Mouse (Mus musculus): ENCODE measurements around the gene Opcml. TPM values are rescaled to one million over a fixed set of nuclear protein-coding genes. Genes with fewer than 3 reads are reported as not detected.

The Opcml gene
- 1 to 10 TPM; 1.0 to 1.1 TPM for total RNA-seq (2021)
- long read RNA-seq, experiment 1 = 0 reads
- long read RNA-seq, experiment 2 = 0 reads

GRCm38 (mm10) chr9:27790725-27791638 lies at the start of gene Opcml:
TSS of gene Opcml (plus strand) at chr9:27790775.
- intact Hi-C loops (cut with DNase I) = no loop called here
- DNase-seq = no peak

GRCm38 (mm10) chr9:27758709-27759108 lies 31.9 kb upstream of the Opcml start:
- intact Hi-C loops (cut with DNase I) = no loop called here
- no peak for DNase-seq

DNA sequence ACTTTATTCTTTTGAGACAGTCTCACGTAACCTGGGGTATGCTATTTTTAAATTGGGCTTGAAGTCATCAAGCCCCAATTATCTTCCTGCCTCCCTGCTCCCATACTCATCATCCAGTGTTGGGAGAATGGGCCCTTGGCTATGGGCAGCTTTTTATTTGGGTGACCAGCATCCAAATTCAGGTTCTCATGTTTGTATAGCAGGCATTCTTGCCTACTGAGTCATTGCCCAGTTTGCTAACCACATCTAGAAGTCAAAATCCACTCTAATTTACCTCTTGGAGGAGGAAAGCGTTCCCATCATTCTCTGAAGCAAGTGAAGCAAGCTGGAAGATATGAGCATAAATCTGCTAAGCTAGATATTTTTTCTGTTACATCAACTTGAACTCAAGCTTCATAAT lies 29.4 kb upstream of the Opcml start:
- DNase-seq = no peak
- intact Hi-C loops (cut with DNase I) = no loop called here

GRCm38 (mm10) chr9:27766446-27766845 lies 24.1 kb upstream of the Opcml start:
- intact Hi-C loops (cut with DNase I) = no loop called here
- no peak for DNase-seq

DNA sequence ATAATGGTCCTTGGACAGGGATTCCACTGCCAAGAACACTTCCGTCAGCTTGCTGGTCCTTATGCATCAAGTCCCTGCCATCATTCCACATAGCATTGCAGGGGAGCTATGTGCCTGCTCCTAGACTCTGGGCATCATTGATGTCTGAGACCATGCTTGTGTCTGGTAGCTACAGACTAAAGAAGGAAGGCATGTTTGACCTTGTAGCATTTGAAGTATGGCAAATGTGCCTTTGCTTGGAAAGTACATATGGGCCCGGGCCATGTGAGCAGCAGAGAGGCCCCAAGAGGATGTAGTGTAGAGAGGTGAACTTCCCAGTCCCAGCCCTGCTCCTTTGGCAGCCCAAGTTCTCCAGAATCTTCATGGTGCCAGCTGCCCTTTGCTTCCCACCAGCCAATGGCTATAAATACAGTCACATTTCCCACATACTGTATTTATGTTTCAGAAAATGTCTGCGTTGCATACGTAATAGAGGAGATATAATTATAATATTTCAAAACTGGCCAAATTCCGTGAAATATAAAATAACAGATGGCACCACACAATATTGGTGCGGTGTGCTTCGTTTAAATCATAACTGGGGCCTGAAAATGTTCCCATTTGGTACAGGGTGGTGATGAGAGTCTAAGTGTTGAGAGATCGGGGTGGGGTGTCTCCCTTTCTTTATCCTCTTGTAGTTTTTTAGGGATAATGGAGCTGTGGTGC lies 23.2 kb upstream of the Opcml start:
- no peak for DNase-seq
- intact Hi-C loops (cut with DNase I) = no loop called here

DNA sequence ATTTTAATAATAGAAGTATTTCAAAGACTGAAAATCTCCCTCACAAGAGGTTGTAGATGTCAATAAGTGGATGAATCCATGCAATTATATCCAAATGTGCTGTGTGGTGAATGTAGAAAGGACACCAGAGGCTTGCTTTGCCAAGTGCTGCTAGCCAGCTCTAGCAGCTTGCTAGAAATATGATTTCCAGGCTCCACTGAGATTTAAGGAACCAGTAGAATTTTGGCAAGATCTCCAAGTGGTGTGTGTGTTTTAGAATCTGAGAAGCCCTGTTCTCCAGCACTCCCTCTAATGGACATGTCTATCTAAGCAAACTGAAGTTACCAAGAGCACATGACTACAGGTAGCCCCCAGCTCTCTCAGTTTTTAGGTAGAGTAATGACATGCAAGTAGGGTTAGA lies 21.8 kb upstream of the Opcml start:
- DNase-seq = no peak
- intact Hi-C loops (cut with DNase I) = no loop called here

GRCm38 (mm10) chr9:27781291-27781993 lies 9.1 kb upstream of the Opcml start:
- intact Hi-C loops (cut with DNase I) = no loop called here
- DNase-seq = no peak

GRCm38 (mm10) chr9:27781994-27782337 lies 8.6 kb upstream of the Opcml start:
- DNase-seq = no peak
- intact Hi-C loops (cut with DNase I) = no loop called here

- no peak for DNase-seq
- intact Hi-C loops (cut with DNase I) = no loop called here
Measured at GRCm38 (mm10) chr9:27791639-27791966, 1.0 kb downstream of the Opcml start.

DNA sequence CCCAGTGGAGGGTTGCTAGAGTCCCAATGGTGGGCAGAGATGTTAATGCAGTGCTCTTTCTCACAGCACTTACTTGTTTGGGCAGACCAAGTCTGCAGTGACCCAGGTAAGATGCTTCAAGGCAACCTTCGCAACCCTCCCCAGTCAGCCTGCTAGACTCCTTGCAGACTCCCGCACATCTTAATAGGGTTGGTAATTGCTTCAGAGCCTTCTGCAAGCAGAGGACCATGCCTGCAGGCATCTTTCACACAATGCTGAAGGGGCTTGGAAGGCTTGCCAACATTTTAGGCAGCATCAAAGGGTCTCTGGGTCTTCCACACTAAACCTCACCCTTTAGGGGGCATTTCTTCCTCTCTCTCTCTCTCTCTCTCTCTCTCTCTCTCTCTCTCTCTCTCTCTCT lies 1.7 kb downstream of the Opcml start:
- intact Hi-C loops (cut with DNase I) = no loop called here
- DNase-seq = no peak

- intact Hi-C loops (cut with DNase I) = no loop called here
- no peak for DNase-seq
Measured at GRCm38 (mm10) chr9:27792994-27793393, 2.4 kb downstream of the Opcml start.

DNA sequence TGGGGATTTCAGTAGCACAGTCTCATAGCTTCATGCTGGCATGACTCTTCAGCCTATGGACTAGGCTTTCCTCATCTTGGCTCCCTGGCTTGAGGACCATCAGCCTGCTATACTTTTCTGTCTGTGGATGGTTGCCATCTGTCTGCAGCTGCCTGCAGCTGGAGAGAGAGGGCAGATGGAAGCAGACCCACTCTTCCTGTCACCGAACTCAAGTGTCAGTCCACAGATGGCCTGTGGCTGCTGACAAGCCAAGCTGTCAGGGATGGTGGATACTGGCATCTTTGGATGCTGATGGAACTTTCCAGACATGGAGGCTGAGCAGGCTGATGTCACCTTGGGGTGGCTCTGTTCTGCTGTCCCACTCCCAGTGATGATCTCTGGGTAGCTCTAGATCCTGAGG lies 6.0 kb downstream of the Opcml start:
- DNase-seq = no peak
- intact Hi-C loops (cut with DNase I) = no loop called here

DNA sequence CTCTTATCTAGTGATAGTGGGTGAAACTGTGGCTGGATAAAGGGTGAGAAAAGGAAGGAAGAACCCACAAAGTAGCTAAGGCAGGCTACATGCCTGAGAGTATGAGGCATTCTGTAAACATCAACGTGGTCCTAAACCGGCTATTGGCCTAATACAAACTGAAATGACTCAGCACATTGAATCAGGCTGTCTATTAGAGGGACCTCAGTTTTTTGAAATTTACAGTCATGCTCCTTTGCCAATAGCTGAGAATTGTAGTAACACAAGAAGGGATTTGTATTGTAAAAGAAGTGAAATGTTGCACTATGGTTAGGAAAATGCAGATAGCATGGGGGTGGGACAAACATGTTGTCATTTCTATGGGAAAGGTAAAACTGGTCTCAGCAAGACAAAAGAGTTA lies 10.4 kb downstream of the Opcml start:
- no peak for DNase-seq
- intact Hi-C loops (cut with DNase I) = no loop called here

GRCm38 (mm10) chr9:27801807-27802206 lies 11.2 kb downstream of the Opcml start:
- intact Hi-C loops (cut with DNase I) = no loop called here

GRCm38 (mm10) chr9:27802379-27802778 lies 11.8 kb downstream of the Opcml start:
- intact Hi-C loops (cut with DNase I) = no loop called here
- DNase-seq = no peak

More at GRCm38 (mm10) chr9:27801807-27802206, 11.2 kb downstream of the Opcml start:
- DNase-seq = no peak

DNA sequence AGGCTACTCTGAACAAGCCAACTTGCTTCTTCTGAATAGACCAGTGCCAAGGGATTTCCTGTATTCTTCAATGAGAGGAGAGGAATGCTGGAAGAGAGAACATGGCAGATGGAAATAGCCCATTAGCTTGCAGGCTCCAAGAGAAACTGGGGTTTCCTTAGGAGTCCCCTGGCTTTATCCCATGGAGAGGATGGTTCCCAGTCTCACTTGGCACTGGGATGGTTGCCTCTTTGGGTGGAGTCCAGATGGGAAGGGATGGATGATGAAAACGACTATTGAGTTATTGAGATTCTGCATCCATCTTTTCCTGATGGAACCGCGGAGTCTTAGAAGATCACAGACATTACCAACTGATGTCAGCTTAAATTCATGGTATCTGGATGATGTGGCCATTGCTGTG lies 13.9 kb downstream of the Opcml start:
- DNase-seq = no peak
- intact Hi-C loops (cut with DNase I) = no loop called here

- DNase-seq = no peak
- intact Hi-C loops (cut with DNase I) = no loop called here
Measured at GRCm38 (mm10) chr9:27809741-27810140, 19.2 kb downstream of the Opcml start.

DNA sequence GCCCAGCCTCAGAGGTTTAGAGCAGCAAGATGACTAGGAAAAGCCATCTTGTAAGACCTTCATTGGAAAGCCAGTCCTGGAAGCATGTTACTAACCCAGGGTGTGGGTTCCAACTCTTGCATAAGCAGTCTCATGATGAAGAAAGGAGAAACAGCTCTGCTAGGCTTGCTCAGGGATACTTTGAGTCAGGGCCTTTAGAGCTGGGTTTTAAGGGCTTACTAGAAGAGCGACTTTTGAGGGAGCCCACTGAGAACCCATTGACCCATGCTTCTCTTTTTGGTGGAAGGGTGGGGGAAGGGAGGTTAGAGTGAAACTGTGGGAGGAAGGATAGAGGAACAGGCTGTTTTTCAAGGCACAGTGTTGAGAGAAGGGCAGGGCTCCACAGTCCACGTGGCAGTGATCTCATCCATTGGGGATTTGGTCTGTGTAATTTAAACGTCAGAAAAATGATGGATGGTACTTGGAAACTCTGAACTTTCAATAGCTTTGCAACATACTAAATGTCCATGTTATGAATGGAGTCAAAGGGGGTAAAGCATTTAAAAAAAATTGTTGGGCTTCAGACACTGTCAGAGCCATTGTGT lies 22.7 kb downstream of the Opcml start:
- intact Hi-C loops (cut with DNase I) = no loop called here
- peak in 1 of 2 experiments; percentile 15 for DNase-seq

DNA sequence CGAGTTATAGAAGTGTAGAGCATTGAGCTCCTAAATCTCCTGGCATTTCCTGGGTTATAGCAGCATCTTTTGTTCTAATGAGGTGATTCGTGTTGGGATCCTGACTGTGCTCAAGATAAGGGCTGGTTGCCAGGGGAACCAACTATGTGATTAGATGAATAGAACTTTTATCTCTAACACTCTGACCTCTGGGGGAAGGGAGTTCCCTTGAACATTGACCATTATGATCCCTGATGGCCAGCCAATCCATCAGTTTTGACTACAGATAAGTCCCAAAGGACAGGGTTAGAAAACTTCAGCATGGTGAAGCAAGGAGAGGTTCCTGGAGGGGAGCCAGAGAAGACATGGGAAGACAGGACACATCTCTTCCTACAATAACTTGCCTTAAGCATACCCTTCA lies 23.6 kb downstream of the Opcml start:
- intact Hi-C loops (cut with DNase I) = no loop called here
- no peak for DNase-seq

DNA sequence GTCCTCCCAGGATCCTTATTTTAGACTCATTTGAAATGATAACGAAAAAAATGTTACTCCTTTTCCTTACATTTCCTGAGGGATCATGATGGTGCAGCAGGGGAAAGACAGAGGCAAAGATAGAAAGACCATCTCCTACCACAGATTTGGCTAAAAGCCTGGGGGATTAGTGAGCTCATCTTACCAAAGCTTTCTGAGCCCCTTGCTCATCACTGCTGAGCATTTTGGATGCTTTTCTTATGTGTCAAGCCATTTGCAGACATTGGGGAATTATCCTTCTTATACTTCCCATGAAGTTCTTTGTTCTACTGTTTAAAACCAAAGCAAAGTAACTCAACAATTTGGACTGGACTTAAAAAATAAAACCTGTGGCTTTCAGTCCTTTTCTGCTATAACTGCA lies 30.6 kb downstream of the Opcml start:
- intact Hi-C loops (cut with DNase I) = no loop called here
- no peak for DNase-seq

- intact Hi-C loops (cut with DNase I) = no loop called here
- DNase-seq = no peak
Measured at GRCm38 (mm10) chr9:27822681-27823080, 32.1 kb downstream of the Opcml start.

Data from heart, postnatal 14 days (tissue).